Mouse (Mus musculus): ENCODE results near the gene H2afy. TPM values are rescaled to one million over a fixed set of nuclear protein-coding genes. Genes with fewer than 3 reads are reported as not detected.

H2afy gene
- polyA plus RNA-seq, 1 experiment from 2014 or later: 380 TPM

Other genes with a start within 250 kb of the H2afy start
- 1.1 and 1.5 TPM in 2 replicates for gene Tifab, start 42.5 kb upstream of the H2afy start, polyA plus RNA-seq (2015; fragmentation: Nextera tagmentation; extraction: Ambion mirVana)
- gene Neurog1, start 115.8 kb upstream of the H2afy start, polyA plus RNA-seq (2015; fragmentation: Nextera tagmentation; extraction: Ambion mirVana): 5.9 and 9.8 TPM in 2 replicates
- gene Cxcl14, start 160.2 kb upstream of the H2afy start, polyA plus RNA-seq (2015; fragmentation: Nextera tagmentation; extraction: Ambion mirVana): 4.9 and 8.2 TPM in 2 replicates

Data from hindbrain, embryonic 13.5 days (tissue).